Mouse (Mus musculus): ENCODE measurements around the gene Lclat1.

DNA sequence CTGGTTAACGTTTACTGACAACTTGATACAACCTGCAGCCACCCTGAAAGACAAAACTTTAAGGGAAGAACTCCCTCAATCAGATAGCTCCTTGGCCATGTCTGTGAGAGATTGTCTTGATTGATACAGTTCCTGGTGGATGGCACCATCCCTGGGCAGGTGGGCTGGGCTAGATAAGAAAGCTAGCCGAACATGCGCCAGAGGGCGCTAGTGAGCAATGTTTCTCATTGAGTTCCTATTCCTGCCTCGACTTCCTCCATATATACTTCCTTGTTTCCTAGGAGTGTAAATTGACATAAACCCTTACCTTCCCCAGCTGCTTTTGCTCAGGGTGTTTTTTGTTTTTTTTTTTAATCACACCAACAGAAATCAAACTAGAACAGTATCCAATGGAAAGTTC lies 11.3 kb upstream of the Lclat1 start:
- no peak for TF ChIP-seq MYOD1 (IDR thresholded peaks at IDR 0.05; ENCODE audit: control insufficient read depth, insufficient read length, low read depth)
- no peak for TF ChIP-seq CTCF (IDR thresholded peaks at IDR 0.05; ENCODE audit: control insufficient read depth, insufficient read depth, insufficient read length)
- TF ChIP-seq USF1 (IDR thresholded peaks at IDR 0.05; ENCODE audit: low read depth): no peak
- TF ChIP-seq FOSL1 (IDR thresholded peaks at IDR 0.05; ENCODE audit: insufficient read depth, low read length, poor library complexity, severe bottlenecking): no peak
- no peak for TF ChIP-seq MAX (IDR thresholded peaks at IDR 0.05)
- TF ChIP-seq CEBPB (IDR thresholded peaks at IDR 0.05; ENCODE audit: low read depth): no peak

Data from C2C12 (cell line).